Mouse (Mus musculus): ENCODE results near the gene Camk1d. TPM values are rescaled to one million over a fixed set of nuclear protein-coding genes. Genes with fewer than 3 reads are reported as not detected.
"Not testable (repeated sequence)": the region's sequence is repeated elsewhere in the genome, so short reads cannot be mapped to it uniquely, and the experiment has no call there.

The Camk1d gene
- total RNA-seq, 1 experiment: 12.5 TPM

DNA sequence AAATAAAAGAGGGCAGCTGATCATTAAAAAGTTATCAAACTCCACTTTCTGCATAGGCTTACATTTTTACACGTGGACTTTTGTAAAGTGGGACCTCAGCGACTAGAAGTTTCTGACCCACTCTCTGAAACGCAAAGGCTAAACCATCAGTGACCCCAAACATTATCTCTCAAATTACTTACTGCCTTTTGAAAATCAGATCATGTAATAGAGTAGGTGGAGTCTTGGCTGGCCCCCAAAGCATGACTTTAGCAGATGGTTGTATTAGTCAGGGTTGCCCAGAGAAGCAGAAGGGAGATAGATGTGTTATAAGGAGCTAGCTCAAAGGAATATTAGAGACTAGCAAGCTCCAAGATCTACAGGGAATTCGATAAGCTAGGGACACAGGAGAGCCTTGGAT lies 103.8 kb downstream of the Camk1d start:
- in situ Hi-C loops (cut with MboI; ENCODE audit: low sequenced_read_pairs in 2 of 2, unreplicated experiment in 2 of 2): no loop called here
- Histone ChIP-seq H3K27ac (ENCODE audit: insufficient read depth, low read depth, low read length, poor library complexity, severe bottlenecking) (no peak overlapping the region), H3K4me1 (ENCODE audit: control insufficient read depth in 2 of 2, insufficient read depth in 2 of 2, low read length in 2 of 2, poor library complexity in 1 of 2) (peaks cover 2 to 20% of the 10 kb centered on the region in 2 experiments; a peak in 3 of 4 replicates), H3K4me3 (ENCODE audit: insufficient read depth in 1 of 2, low read depth in 1 of 2, low read length in 2 of 2, poor library complexity in 1 of 2, severe bottlenecking in 1 of 2) (no peak overlapping the region), H3K36me3 (ENCODE audit: control insufficient read depth, insufficient read depth, low read length, poor library complexity, severe bottlenecking) (no peaks in the 10 kb centered on the region), H3K9ac (ENCODE audit: insufficient read depth, low read depth, low read length, poor library complexity, severe bottlenecking) (no peak overlapping the region), H3K9me3 (ENCODE audit: control insufficient read depth, insufficient read depth, low read depth, low read length) (no peaks in the 10 kb centered on the region)
- no peak for TF ChIP-seq HCFC1 (IDR thresholded peaks at IDR 0.05; ENCODE audit: borderline replicate concordance, insufficient read depth, low read length)
- no peak for TF ChIP-seq MAFK (IDR thresholded peaks at IDR 0.05; ENCODE audit: insufficient read depth, low read depth, low read length)
- no peak for TF ChIP-seq ZNF384 (IDR thresholded peaks at IDR 0.05; ENCODE audit: low read depth, low read length)
- no peak for TF ChIP-seq ZC3H11A (IDR thresholded peaks at IDR 0.05; ENCODE audit: borderline replicate concordance, low read depth, low read length)
- TF ChIP-seq CHD2 (IDR thresholded peaks at IDR 0.05; ENCODE audit: low read depth, low read length): no peak
- no peak for DNase-seq (ENCODE audit: low read depth, low spot score)

DNA sequence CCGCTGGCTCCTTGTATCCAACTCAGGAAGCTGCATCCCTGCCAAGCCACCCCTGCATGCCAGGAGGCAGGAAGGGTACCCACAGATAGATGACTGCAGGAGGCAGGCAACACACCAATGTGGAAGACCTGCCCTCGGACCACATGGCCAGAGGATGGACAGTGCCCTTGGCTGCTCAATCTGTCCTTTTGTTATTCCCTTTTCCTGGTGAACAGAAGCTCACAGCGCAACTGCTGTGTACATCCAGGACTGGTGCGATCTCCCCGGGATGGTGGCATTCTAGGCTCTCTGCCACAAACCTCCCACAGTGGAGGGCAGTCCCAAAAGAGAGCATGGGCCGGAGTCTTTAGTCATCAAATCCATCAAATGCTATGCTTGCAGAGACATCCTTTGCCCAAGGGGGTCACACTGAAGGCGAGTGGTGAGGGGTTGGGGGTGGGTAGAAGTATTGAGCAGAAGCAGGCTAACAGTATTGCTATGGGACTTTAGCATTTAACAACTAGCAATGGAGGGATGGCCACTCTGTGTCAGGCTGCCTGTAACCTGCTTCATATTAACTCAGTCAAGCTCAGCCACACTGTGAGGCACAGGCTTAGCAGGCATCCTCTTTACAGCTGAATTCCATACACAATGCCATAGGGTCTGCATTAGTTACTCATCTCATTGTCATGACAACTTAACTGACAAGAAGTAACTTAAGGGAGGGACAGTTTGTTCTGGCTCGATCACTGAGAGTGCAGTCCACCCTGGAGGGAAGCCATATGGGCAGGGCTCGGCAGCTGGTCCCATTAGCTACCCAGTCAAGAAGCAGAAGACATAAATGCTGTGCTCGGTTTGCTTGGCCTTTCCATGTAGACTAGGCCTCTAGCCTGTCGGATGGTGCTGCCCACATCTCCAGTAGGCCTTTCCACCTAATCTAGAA lies 106.1 kb downstream of the Camk1d start:
- TF ChIP-seq MAFK (IDR thresholded peaks at IDR 0.05; ENCODE audit: insufficient read depth, low read depth, low read length) (no peak), CHD2 (IDR thresholded peaks at IDR 0.05; ENCODE audit: low read depth, low read length) (no peak), ZC3H11A (IDR thresholded peaks at IDR 0.05; ENCODE audit: borderline replicate concordance, low read depth, low read length) (no peak), HCFC1 (IDR thresholded peaks at IDR 0.05; ENCODE audit: borderline replicate concordance, insufficient read depth, low read length) (no peak), ZNF384 (IDR thresholded peaks at IDR 0.05; ENCODE audit: low read depth, low read length) (no peak)
- Histone ChIP-seq H3K27ac (ENCODE audit: insufficient read depth, low read depth, low read length, poor library complexity, severe bottlenecking) (no peak overlapping the region), H3K4me1 (ENCODE audit: control insufficient read depth in 2 of 2, insufficient read depth in 2 of 2, low read length in 2 of 2, poor library complexity in 1 of 2) (peaks cover 0 to 5% of the 10 kb centered on the region in 2 experiments; a peak in 1 of 4 replicates), H3K9ac (ENCODE audit: insufficient read depth, low read depth, low read length, poor library complexity, severe bottlenecking) (no peak overlapping the region), H3K9me3 (ENCODE audit: control insufficient read depth, insufficient read depth, low read depth, low read length) (no peaks in the 10 kb centered on the region), H3K36me3 (ENCODE audit: control insufficient read depth, insufficient read depth, low read length, poor library complexity, severe bottlenecking) (no peaks in the 10 kb centered on the region), H3K4me3 (ENCODE audit: insufficient read depth in 1 of 2, low read depth in 1 of 2, low read length in 2 of 2, poor library complexity in 1 of 2, severe bottlenecking in 1 of 2) (no peak overlapping the region)
- no peak for DNase-seq (ENCODE audit: low read depth, low spot score)
- in situ Hi-C loops (cut with MboI; ENCODE audit: low sequenced_read_pairs in 2 of 2, unreplicated experiment in 2 of 2): no loop called here

DNA sequence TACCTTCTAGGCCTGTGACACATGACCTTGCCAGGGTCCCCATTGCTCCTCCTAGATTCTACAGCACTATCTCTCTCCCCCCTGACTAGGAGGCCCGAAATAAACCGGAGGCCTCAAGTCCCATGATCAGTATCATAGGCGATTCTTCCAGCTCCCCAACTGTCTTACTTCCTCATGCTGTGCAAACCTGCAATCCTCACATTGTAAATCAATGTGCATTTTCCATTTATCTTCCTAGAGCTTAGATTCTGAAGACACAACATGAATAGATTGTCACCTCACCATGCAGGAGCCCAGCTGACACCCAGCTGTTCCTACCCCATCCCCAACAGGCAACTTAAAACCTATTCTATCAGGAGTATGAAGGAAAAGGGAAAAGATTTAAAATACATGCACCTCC lies 108.5 kb downstream of the Camk1d start:
- Histone ChIP-seq H3K4me3 (ENCODE audit: insufficient read depth in 1 of 2, low read depth in 1 of 2, low read length in 2 of 2, poor library complexity in 1 of 2, severe bottlenecking in 1 of 2) (no peak overlapping the region), H3K36me3 (ENCODE audit: control insufficient read depth, insufficient read depth, low read length, poor library complexity, severe bottlenecking) (no peaks in the 10 kb centered on the region), H3K4me1 (ENCODE audit: control insufficient read depth in 2 of 2, insufficient read depth in 2 of 2, low read length in 2 of 2, poor library complexity in 1 of 2) (peaks cover 3 to 7% of the 10 kb centered on the region in 2 experiments; a peak in 3 of 4 replicates), H3K27ac (ENCODE audit: insufficient read depth, low read depth, low read length, poor library complexity, severe bottlenecking) (no peak overlapping the region), H3K9ac (ENCODE audit: insufficient read depth, low read depth, low read length, poor library complexity, severe bottlenecking) (no peak overlapping the region), H3K9me3 (ENCODE audit: control insufficient read depth, insufficient read depth, low read depth, low read length) (no peaks in the 10 kb centered on the region)
- in situ Hi-C loops (cut with MboI; ENCODE audit: low sequenced_read_pairs in 2 of 2, unreplicated experiment in 2 of 2): no loop called here
- no peak for DNase-seq (ENCODE audit: low read depth, low spot score)
- TF ChIP-seq ZC3H11A (IDR thresholded peaks at IDR 0.05; ENCODE audit: borderline replicate concordance, low read depth, low read length): no peak
- TF ChIP-seq MAFK (IDR thresholded peaks at IDR 0.05; ENCODE audit: insufficient read depth, low read depth, low read length): no peak
- TF ChIP-seq ZNF384 (IDR thresholded peaks at IDR 0.05; ENCODE audit: low read depth, low read length): no peak
- no peak for TF ChIP-seq CHD2 (IDR thresholded peaks at IDR 0.05; ENCODE audit: low read depth, low read length)
- no peak for TF ChIP-seq HCFC1 (IDR thresholded peaks at IDR 0.05; ENCODE audit: borderline replicate concordance, insufficient read depth, low read length)

DNA sequence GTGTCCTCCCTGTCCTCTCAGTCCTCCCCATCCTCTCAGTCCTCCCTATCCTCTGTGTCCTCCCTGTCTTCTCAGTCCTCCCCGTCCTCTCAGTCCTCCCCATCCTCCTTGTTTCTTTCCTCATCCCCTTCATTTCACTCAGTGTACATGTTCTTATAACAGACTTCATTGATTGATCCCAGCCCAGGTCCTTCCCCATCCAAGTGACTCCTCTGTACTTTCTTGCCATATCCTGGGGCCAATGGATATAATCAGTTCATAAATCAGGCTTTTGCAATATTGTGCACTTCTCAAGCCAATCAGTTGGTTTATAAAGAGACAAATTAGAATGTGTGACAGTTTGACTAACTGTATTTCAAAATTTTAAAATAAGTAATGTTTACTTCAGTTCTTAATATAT lies 112.3 kb downstream of the Camk1d start:
- no peak overlapping the region for H3K27ac ChIP-seq (ENCODE audit: insufficient read depth, low read depth, low read length, poor library complexity, severe bottlenecking)
- no peaks in the 10 kb centered on the region for H3K36me3 ChIP-seq (ENCODE audit: control insufficient read depth, insufficient read depth, low read length, poor library complexity, severe bottlenecking)
- H3K9ac ChIP-seq (ENCODE audit: insufficient read depth, low read depth, low read length, poor library complexity, severe bottlenecking): no peak overlapping the region
- TF ChIP-seq HCFC1 (IDR thresholded peaks at IDR 0.05; ENCODE audit: borderline replicate concordance, insufficient read depth, low read length) (no peak), CHD2 (IDR thresholded peaks at IDR 0.05; ENCODE audit: low read depth, low read length) (no peak), ZNF384 (IDR thresholded peaks at IDR 0.05; ENCODE audit: low read depth, low read length) (no peak), ZC3H11A (IDR thresholded peaks at IDR 0.05; ENCODE audit: borderline replicate concordance, low read depth, low read length) (no peak), MAFK (IDR thresholded peaks at IDR 0.05; ENCODE audit: insufficient read depth, low read depth, low read length) (no peak)
- no peaks in the 10 kb centered on the region for H3K9me3 ChIP-seq (ENCODE audit: control insufficient read depth, insufficient read depth, low read depth, low read length)
- H3K4me3 ChIP-seq (ENCODE audit: insufficient read depth in 1 of 2, low read depth in 1 of 2, low read length in 2 of 2, poor library complexity in 1 of 2, severe bottlenecking in 1 of 2): no peak overlapping the region
- DNase-seq (ENCODE audit: low read depth, low spot score): no peak
- peaks cover 7 to 9% of the 10 kb centered on the region in 2 experiments for H3K4me1 ChIP-seq (ENCODE audit: control insufficient read depth in 2 of 2, insufficient read depth in 2 of 2, low read length in 2 of 2, poor library complexity in 1 of 2)
- in situ Hi-C loops (cut with MboI; ENCODE audit: low sequenced_read_pairs in 2 of 2, unreplicated experiment in 2 of 2): no loop called here

DNA sequence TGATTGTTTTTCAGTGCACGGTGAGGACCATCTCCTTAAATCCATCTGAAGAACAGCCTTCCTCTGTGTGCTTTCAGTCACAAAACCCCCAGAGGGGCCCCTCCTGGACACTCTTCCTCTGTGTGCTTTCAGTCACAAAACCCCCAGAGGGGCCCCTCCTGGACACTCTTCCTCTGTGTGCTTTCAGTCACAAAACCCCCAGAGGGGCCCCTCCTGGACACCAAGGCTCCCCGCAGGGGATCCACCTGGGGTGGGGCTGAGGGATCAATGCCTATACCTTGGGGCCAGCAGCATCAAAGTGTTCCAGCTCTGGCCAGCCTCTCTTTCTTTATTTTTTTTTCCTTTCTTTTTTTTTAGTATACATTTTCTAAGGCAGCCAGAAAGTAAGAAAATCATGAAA lies 113.1 kb downstream of the Camk1d start:
- H3K9ac ChIP-seq (ENCODE audit: insufficient read depth, low read depth, low read length, poor library complexity, severe bottlenecking); H3K27ac ChIP-seq (ENCODE audit: insufficient read depth, low read depth, low read length, poor library complexity, severe bottlenecking); H3K9me3 ChIP-seq (ENCODE audit: control insufficient read depth, insufficient read depth, low read depth, low read length); in situ Hi-C loops (cut with MboI; ENCODE audit: low sequenced_read_pairs in 2 of 2, unreplicated experiment in 2 of 2); DNase-seq (ENCODE audit: low read depth, low spot score); H3K36me3 ChIP-seq (ENCODE audit: control insufficient read depth, insufficient read depth, low read length, poor library complexity, severe bottlenecking); H3K4me3 ChIP-seq (ENCODE audit: insufficient read depth in 1 of 2, low read depth in 1 of 2, low read length in 2 of 2, poor library complexity in 1 of 2, severe bottlenecking in 1 of 2): not testable (repeated sequence)
- H3K4me1 ChIP-seq (ENCODE audit: control insufficient read depth in 2 of 2, insufficient read depth in 2 of 2, low read length in 2 of 2, poor library complexity in 1 of 2): peaks cover 7 to 11% of the 10 kb centered on the region in 2 experiments
